Mouse (Mus musculus) ES-Bruce4 (cell line): ENCODE measurements at regions not wholly inside any gene's neighbourhood (a gene's known extent, or its start where the extent isn't known, plus 50 kb on each side); places are given as distances from the start of the nearest gene placed in this dataset.

Experiments used
- CTCF ChIP-seq: IDR thresholded peaks from one replicate; pipeline ENCODE4 v1.8.1; 2011; ENCODE audit warnings: low read depth, low read length
- EP300 ChIP-seq: IDR thresholded peaks from 2 replicates; pipeline ENCODE4 v1.6.1; 2011; ENCODE audit warnings: low read depth, low read length; ENCODE audit not compliant: insufficient read depth

DNA sequence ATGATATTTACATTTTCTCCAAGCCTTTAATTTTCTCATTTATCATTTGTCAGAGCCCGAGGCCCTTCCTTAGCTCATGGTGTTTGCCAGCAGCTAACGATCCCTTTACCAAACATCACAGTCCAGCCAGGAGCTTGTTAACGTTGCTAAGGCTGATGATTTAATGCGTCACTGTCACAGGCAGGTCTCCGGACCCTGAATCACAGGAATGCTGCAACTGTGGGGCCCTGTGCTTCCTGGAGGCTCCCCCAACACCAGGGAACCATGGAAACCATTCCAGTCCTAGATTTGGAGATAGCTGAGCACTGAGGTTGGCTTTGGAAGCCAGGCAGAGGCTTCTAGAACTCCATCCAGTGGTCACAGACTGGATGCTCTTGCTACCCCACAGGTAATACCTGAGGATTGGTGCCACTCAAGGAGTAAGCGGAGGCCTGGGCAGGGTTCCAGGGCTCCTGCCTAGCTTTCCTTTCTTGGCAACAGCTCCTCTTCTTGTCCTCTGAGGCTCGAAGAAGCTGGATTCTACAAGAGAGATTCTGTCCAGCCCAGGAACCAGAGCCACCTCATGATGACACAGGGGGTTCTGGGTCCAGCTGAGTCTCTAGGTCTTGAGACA lies 94.0 kb upstream of the Sulf2 start:
- no peak for TF ChIP-seq CTCF
- no peak for TF ChIP-seq EP300
